Mouse (Mus musculus): Measurements from ENCODE around the gene Atp5f1. TPM values are rescaled to one million over a fixed set of nuclear protein-coding genes. Genes with fewer than 3 reads are reported as not detected.

The Atp5f1 gene
- 550 and 572 TPM in 2 replicates for polyA plus RNA-seq (2021; fragmentation: Nextera tagmentation)
- long read RNA-seq, experiment 1, partial matches to known transcripts = 698 of 712 reads
- long read RNA-seq, experiment 1, other reads (novel, unspliced or antisense) = 14 of 712 reads
- long read RNA-seq, experiment 2, partial matches to known transcripts = 683 of 697 reads
- long read RNA-seq, experiment 2, other reads (novel, unspliced or antisense) = 13 of 697 reads

GRCm38 (mm10) chr3:105959999-105960398 is at the start of gene Atp5f1:
Gene Atp5f1 (minus strand): TSS chr3:105960099.

GRCm38 (mm10) chr3:105973411-105973810 is 13.5 kb upstream of the Atp5f1 start, which contains the start of gene Ovgp1:
Gene Ovgp1 (plus strand): TSS chr3:105973711.

GRCm38 (mm10) chr3:105958974-105959580 is 822 bp downstream of the Atp5f1 start, which contains the start of gene Wdr77:
Gene Wdr77 (plus strand): TSS chr3:105959369.

GRCm38 (mm10) chr3:105932240-105933071 is 27.4 kb downstream of the Atp5f1 start, which contains the start of gene I830077J02Rik:
Gene I830077J02Rik (minus strand): TSS chr3:105932664.

Other genes starting within 250 kb of the Atp5f1 start
- gene Rap1a, start 158.8 kb downstream of the Atp5f1 start, polyA plus RNA-seq (2021; fragmentation: Nextera tagmentation) = 38.7 and 40.4 TPM in 2 replicates
- 0.21 and 0.35 TPM in 2 replicates for gene Adora3, start 89.2 kb downstream of the Atp5f1 start, polyA plus RNA-seq (2021; fragmentation: Nextera tagmentation)
- 0.59 and 0.72 TPM in 2 replicates for gene Tmigd3, start 89.2 kb downstream of the Atp5f1 start, polyA plus RNA-seq (2021; fragmentation: Nextera tagmentation)
- gene I830077J02Rik, start 27.4 kb downstream of the Atp5f1 start, polyA plus RNA-seq (2021; fragmentation: Nextera tagmentation) = 0.59 TPM in 2 replicates
- 31.0 and 35.2 TPM in 2 replicates for gene Wdr77, start 730 bp downstream of the Atp5f1 start, polyA plus RNA-seq (2021; fragmentation: Nextera tagmentation)
- not detected in 2 replicates for gene Ovgp1, start 13.6 kb upstream of the Atp5f1 start, polyA plus RNA-seq (2021; fragmentation: Nextera tagmentation)
- gene Pifo, start 54.5 kb upstream of the Atp5f1 start, polyA plus RNA-seq (2021; fragmentation: Nextera tagmentation) = 3.3 and 10.9 TPM in 2 replicates
- 0.33 TPM in 1 of 2 replicates, not detected in the other for gene Chil5, start 72.7 kb upstream of the Atp5f1 start, polyA plus RNA-seq (2021; fragmentation: Nextera tagmentation)
- gene Chia1, start 153.1 kb upstream of the Atp5f1 start, polyA plus RNA-seq (2021; fragmentation: Nextera tagmentation) = 0.99 and 1.7 TPM in 2 replicates
- not detected in 2 replicates for gene Chil3, start 207.5 kb upstream of the Atp5f1 start, polyA plus RNA-seq (2021; fragmentation: Nextera tagmentation)

Measured in layer of hippocampus, adult 6 months (tissue).